Mouse (Mus musculus) activated CD4-positive, CD25-positive, alpha-beta regulatory T cell, adult 9 weeks (primary cell): ENCODE data around the gene Plcxd3. TPM values are rescaled to one million over a fixed set of nuclear protein-coding genes. Genes with fewer than 3 reads are reported as not detected.

ENCODE experiments used
- polyA plus RNA-seq: library from polyadenylated mRNA; unstranded; fragments of 100-300 nt; shearing (Covaris generic); gene quantifications from one replicate; pipeline ENCODE4 v1.2.1, GENCODE M21; 2017

Plcxd3 gene
- polyA plus RNA-seq, result not detected

DNA sequence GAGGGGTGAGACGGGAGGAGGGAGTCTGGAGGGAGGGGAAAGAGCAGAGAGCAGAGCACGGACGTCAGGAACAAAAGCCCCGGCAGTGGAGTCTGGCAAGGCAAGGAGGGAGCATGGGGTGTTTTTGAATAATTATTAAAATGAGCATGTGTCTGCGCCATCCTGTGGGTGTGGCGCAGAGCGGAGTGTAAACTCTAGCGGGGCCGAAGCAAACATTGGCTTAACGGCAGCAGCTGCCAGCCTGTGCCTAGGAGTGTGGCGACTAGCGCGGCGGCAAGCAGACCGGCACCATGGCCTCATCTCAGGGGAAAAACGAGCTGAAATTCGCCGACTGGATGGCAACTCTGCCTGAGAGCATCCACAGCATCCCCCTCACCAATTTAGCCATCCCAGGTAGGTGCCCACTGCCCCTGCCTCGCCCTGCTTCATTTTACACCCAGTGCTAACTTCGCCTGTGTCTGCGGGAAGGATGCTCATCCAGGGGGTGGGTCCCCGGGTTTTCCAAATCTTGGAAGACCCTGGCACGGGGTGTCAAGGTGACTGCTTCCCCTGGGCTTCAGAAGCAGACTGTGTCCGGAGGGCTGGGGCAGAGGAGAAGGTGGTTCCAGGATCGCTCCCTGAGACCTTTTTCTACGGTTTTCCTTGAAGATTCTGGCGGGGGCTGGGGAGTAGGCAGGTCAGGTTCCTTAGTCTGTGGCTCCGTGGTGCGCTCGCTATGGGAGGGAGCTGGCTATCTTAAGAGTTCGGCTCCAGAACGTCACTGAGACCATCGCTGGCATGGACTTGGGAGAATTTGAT, at the start of gene Plcxd3:
TSS of gene Plcxd3 (plus strand) at position 69 of the 798 bp plus-strand sequence.

